Mouse (Mus musculus) stomach, embryonic 15.5 days (tissue): ENCODE data around the gene Hoxa1. TPM values are rescaled to one million over a fixed set of nuclear protein-coding genes. Genes with fewer than 3 reads are reported as not detected.

Experiments
- ATAC-seq: fragments of 200-750 bp; cut with Nextera tagmentation; 2 replicates; pipeline ENCODE4 v1.8.0; 2017; ENCODE audit warnings: low read depth, moderate number of reproducible peaks, moderate TSS enrichment; ENCODE audit not compliant: insufficient read depth, low FRiP score
- H3K27ac ChIP-seq: fragments of 300-500 bp; sonication (generic); 2 replicates; pipeline ENCODE4 v1.5.1; 2015; ENCODE audit warnings: mild to moderate bottlenecking, inconsistent platforms
- H3K27me3 ChIP-seq: fragments of 300-500 bp; sonication (generic); replicated peaks from 2 replicates; pipeline ENCODE4 v1.6.1; 2015; ENCODE audit warnings: inconsistent platforms
- H3K36me3 ChIP-seq: fragments of 300-500 bp; sonication (generic); 2 replicates; pipeline ENCODE4 v1.6.1; 2015; ENCODE audit warnings: inconsistent platforms
- H3K4me1 ChIP-seq: fragments of 300-500 bp; sonication (generic); 2 replicates; pipeline ENCODE4 v1.6.1; 2015; ENCODE audit warnings: inconsistent platforms
- H3K4me2 ChIP-seq: fragments of 300-500 bp; sonication (generic); 2 replicates; pipeline ENCODE4 v1.6.1; 2015; ENCODE audit warnings: mild to moderate bottlenecking, inconsistent platforms
- H3K4me3 ChIP-seq: fragments of 300-500 bp; sonication (generic); replicated peaks from 2 replicates; pipeline ENCODE4 v1.5.1; 2015; ENCODE audit warnings: inconsistent platforms
- H3K9ac ChIP-seq: fragments of 300-500 bp; sonication (generic); 2 replicates; pipeline ENCODE4 v1.6.1; 2015; ENCODE audit warnings: inconsistent platforms
- H3K9me3 ChIP-seq: fragments of 300-500 bp; sonication (generic); 2 replicates; pipeline ENCODE4 v1.6.1; 2016; ENCODE audit warnings: inconsistent platforms
- WGBS: fragments of 180-500 bp; shearing (Covaris S2); methylation state at CpG from one replicate; pipeline ENCODE4 v1.1.7; 2015; 5-methylcytosine and 5-hydroxymethylcytosine counted together
- polyA plus RNA-seq: library from polyadenylated mRNA; unstranded; fragments of >200 nt; fragmentation: Nextera tagmentation; extraction: Ambion mirVana; gene quantifications from 2 replicates; pipeline ENCODE4 v1.2.1, GENCODE M21; 2015

Gene Hoxa1
- polyA plus RNA-seq, 1 experiment from 2014 or later: 1.3 TPM

GRCm38 (mm10) chr6:52200751-52201250, 42.7 kb upstream of the Hoxa1 start:
- ATAC-seq: no peak
- WGBS: 39% methylated on average over 10 of the region's 10 CpGs
- Histone ChIP-seq H3K9me3 (no peaks in the 10 kb centered on the region), H3K4me3 (peak overlapping the region; percentile 25), H3K27me3 (peaks cover 29% of the 10 kb centered on the region), H3K4me2 (peak overlapping the region; percentile 75), H3K27ac (peak overlapping the region; percentile 77), H3K9ac (no peak overlapping the region), H3K4me1 (peaks cover 10% of the 10 kb centered on the region), H3K36me3 (no peaks in the 10 kb centered on the region)

GRCm38 (mm10) chr6:52200073-52200750, 42.1 kb upstream of the Hoxa1 start:
- Histone ChIP-seq H3K27me3 (peaks cover 23% of the 10 kb centered on the region; the same call in 1 of the 2 replicates), H3K9ac (peak overlapping the region; percentile 6; the same call in 1 of the 2 replicates), H3K4me1 (peaks cover 10% of the 10 kb centered on the region), H3K4me2 (peak overlapping the region; percentile 75), H3K36me3 (no peaks in the 10 kb centered on the region), H3K27ac (peak overlapping the region; percentile 77), H3K9me3 (no peaks in the 10 kb centered on the region), H3K4me3 (peak overlapping the region; percentile 25)
- no peak for ATAC-seq
- 32% methylated on average over 30 of the region's 30 CpGs for WGBS

- no peak overlapping the region for H3K4me3 ChIP-seq
- 6% methylated on average over 10 of the region's 10 CpGs for WGBS
Measured at GRCm38 (mm10) chr6:52197271-52197670, 39.2 kb upstream of the Hoxa1 start.

GRCm38 (mm10) chr6:52196811-52197210, 38.7 kb upstream of the Hoxa1 start:
- H3K4me2 ChIP-seq: peak overlapping the region; percentile 43
- H3K36me3 ChIP-seq: no peaks in the 10 kb centered on the region
- H3K27ac ChIP-seq: peak overlapping the region; percentile 56; the same call in 1 of the 2 replicates
- WGBS: 10% methylated on average over 9 of the region's 9 CpGs
- H3K4me1 ChIP-seq: peaks cover 13% of the 10 kb centered on the region; the same call in 1 of the 2 replicates
- H3K4me3 ChIP-seq: no peak overlapping the region
- no peak overlapping the region for H3K9ac ChIP-seq
- no peaks in the 10 kb centered on the region for H3K9me3 ChIP-seq
- ATAC-seq: no peak
- peaks cover 8% of the 10 kb centered on the region; the same call in 1 of the 2 replicates for H3K27me3 ChIP-seq

More at GRCm38 (mm10) chr6:52197271-52197670, 39.2 kb upstream of the Hoxa1 start:
- Histone ChIP-seq H3K27me3 (peaks cover 8% of the 10 kb centered on the region; the same call in 1 of the 2 replicates), H3K9me3 (no peaks in the 10 kb centered on the region), H3K4me2 (peak overlapping the region; percentile 43), H3K36me3 (no peaks in the 10 kb centered on the region), H3K27ac (peak overlapping the region; percentile 56; the same call in 1 of the 2 replicates), H3K9ac (no peak overlapping the region), H3K4me1 (peaks cover 10% of the 10 kb centered on the region; the same call in 1 of the 2 replicates)
- ATAC-seq: peak; percentile 73; the same call in 1 of the 2 replicates

GRCm38 (mm10) chr6:52194690-52195089, 36.6 kb upstream of the Hoxa1 start:
- Histone ChIP-seq H3K36me3 (no peaks in the 10 kb centered on the region), H3K4me1 (peaks cover 24% of the 10 kb centered on the region), H3K4me2 (peak overlapping the region; percentile 30; the same call in 1 of the 2 replicates), H3K27me3 (peaks cover 5% of the 10 kb centered on the region), H3K9me3 (no peaks in the 10 kb centered on the region), H3K27ac (peak overlapping the region; percentile 90), H3K4me3 (no peak overlapping the region), H3K9ac (no peak overlapping the region)
- WGBS: 13% methylated on average over 10 of the region's 10 CpGs
- no peak for ATAC-seq

- H3K27ac ChIP-seq: peak overlapping the region; percentile 90
- H3K4me3 ChIP-seq: peak overlapping the region; percentile 63
- peaks cover 28% of the 10 kb centered on the region for H3K4me1 ChIP-seq
- no peaks in the 10 kb centered on the region for H3K36me3 ChIP-seq
- under 1% methylated on average over 36 of the region's 55 CpGs for WGBS
- peak overlapping the region; percentile 82 for H3K4me2 ChIP-seq
- ATAC-seq: peak; percentile 61; the same call in 1 of the 2 replicates
- H3K27me3 ChIP-seq: peaks cover 5% of the 10 kb centered on the region
- H3K9me3 ChIP-seq: no peaks in the 10 kb centered on the region
- peak overlapping the region; percentile 58 for H3K9ac ChIP-seq
Measured at GRCm38 (mm10) chr6:52191860-52192550, 33.9 kb upstream of the Hoxa1 start.

GRCm38 (mm10) chr6:52190906-52191810, 33.0 kb upstream of the Hoxa1 start, which contains the start of gene Hoxa4:
Gene Hoxa4, minus strand, starts transcription at chr6:52191753.
- H3K9me3 ChIP-seq: no peaks in the 10 kb centered on the region
- ATAC-seq: no peak
- peak within 1 kb of the TSS; percentile 94 for H3K27ac ChIP-seq
- peak within 1 kb of the TSS; percentile 63 for H3K4me3 ChIP-seq
- WGBS: under 1% methylated on average over 86 of the region's 102 CpGs
- peaks cover 5% of the 10 kb centered on the region for H3K27me3 ChIP-seq
- H3K4me1 ChIP-seq: peaks cover 29% of the 10 kb centered on the region
- H3K9ac ChIP-seq: peak within 1 kb of the TSS; percentile 58
- no peaks in the 10 kb centered on the region for H3K36me3 ChIP-seq
- peak within 1 kb of the TSS; percentile 82 for H3K4me2 ChIP-seq

GRCm38 (mm10) chr6:52190410-52190809, 32.3 kb upstream of the Hoxa1 start:
- Histone ChIP-seq H3K9me3 (no peaks in the 10 kb centered on the region), H3K36me3 (no peaks in the 10 kb centered on the region), H3K27ac (peak overlapping the region; percentile 94), H3K4me1 (peaks cover 34% of the 10 kb centered on the region), H3K9ac (peak overlapping the region; percentile 53), H3K4me2 (peak overlapping the region; percentile 82), H3K27me3 (peaks cover 5% of the 10 kb centered on the region), H3K4me3 (peak overlapping the region; percentile 63)
- no peak for ATAC-seq
- 9% methylated on average over 23 of the region's 23 CpGs for WGBS

GRCm38 (mm10) chr6:52189909-52190308, 31.8 kb upstream of the Hoxa1 start:
- peaks cover 36% of the 10 kb centered on the region for H3K4me1 ChIP-seq
- H3K9ac ChIP-seq: 0 out of 2 replicates have a peak overlapping the region, but pooled peaks have one; percentile 10
- no peaks in the 10 kb centered on the region for H3K9me3 ChIP-seq
- no peaks in the 10 kb centered on the region for H3K36me3 ChIP-seq
- WGBS: 21% methylated on average over 8 of the region's 8 CpGs
- H3K4me2 ChIP-seq: peak overlapping the region; percentile 82
- H3K4me3 ChIP-seq: peak overlapping the region; percentile 63
- peaks cover 5% of the 10 kb centered on the region for H3K27me3 ChIP-seq
- ATAC-seq: no peak
- peak overlapping the region; percentile 94 for H3K27ac ChIP-seq

GRCm38 (mm10) chr6:52189172-52189591, 31.1 kb upstream of the Hoxa1 start:
- peaks cover 8% of the 10 kb centered on the region for H3K27me3 ChIP-seq
- H3K9me3 ChIP-seq: no peaks in the 10 kb centered on the region
- ATAC-seq: no peak; the same call in 1 of the 2 replicates
- H3K4me2 ChIP-seq: peak overlapping the region; percentile 82
- no peaks in the 10 kb centered on the region for H3K36me3 ChIP-seq
- peak overlapping the region; percentile 94 for H3K27ac ChIP-seq
- no peak overlapping the region for H3K9ac ChIP-seq
- H3K4me1 ChIP-seq: peaks cover 41% of the 10 kb centered on the region
- WGBS: 22% methylated on average over 5 of the region's 5 CpGs
- no peak overlapping the region; the same call in 1 of the 2 replicates for H3K4me3 ChIP-seq

- 43% methylated on average over 1 of the region's 1 CpGs for WGBS
- ATAC-seq: no peak
- Histone ChIP-seq H3K9me3 (no peaks in the 10 kb centered on the region), H3K27me3 (peaks cover 8% of the 10 kb centered on the region), H3K4me2 (no peak overlapping the region), H3K9ac (no peak overlapping the region), H3K36me3 (no peaks in the 10 kb centered on the region), H3K4me3 (no peak overlapping the region), H3K4me1 (peaks cover 56% of the 10 kb centered on the region), H3K27ac (no peak overlapping the region)
Measured at GRCm38 (mm10) chr6:52186500-52186899, 28.4 kb upstream of the Hoxa1 start.
